Mouse (Mus musculus): ENCODE results near the gene Btg3.
A peak's percentile ranks its signal among the peaks of the same experiment; 100 is the strongest.

Gene Btg3

GRCm38 (mm10) chr16:78346662-78347327 lies 30.2 kb downstream of the Btg3 start:
- no peak for DNase-seq (ENCODE audit: low read depth, low spot score)

GRCm38 (mm10) chr16:78343792-78344191 lies 33.2 kb downstream of the Btg3 start:
- DNase-seq (ENCODE audit: low read depth, low spot score), result no peak

- DNase-seq (ENCODE audit: low read depth, low spot score), result no peak
Observed at GRCm38 (mm10) chr16:78342767-78343166, 34.2 kb downstream of the Btg3 start.

GRCm38 (mm10) chr16:78341356-78341755 lies 35.6 kb downstream of the Btg3 start:
- DNase-seq (ENCODE audit: low read depth, low spot score), result no peak

- no peak for DNase-seq (ENCODE audit: low read depth, low spot score)
Observed at GRCm38 (mm10) chr16:78337226-78337625, 39.8 kb downstream of the Btg3 start.

GRCm38 (mm10) chr16:78327999-78328398 lies 49.0 kb downstream of the Btg3 start:
- DNase-seq (ENCODE audit: low read depth, low spot score), result no peak

- no peak for DNase-seq (ENCODE audit: low read depth, low spot score)
Observed at GRCm38 (mm10) chr16:78327562-78327961, 49.4 kb downstream of the Btg3 start.

GRCm38 (mm10) chr16:78325972-78326848 lies 50.8 kb downstream of the Btg3 start:
- no peak for DNase-seq (ENCODE audit: low read depth, low spot score)

GRCm38 (mm10) chr16:78322140-78322539 lies 54.9 kb downstream of the Btg3 start:
- no peak for DNase-seq (ENCODE audit: low read depth, low spot score)

- DNase-seq (ENCODE audit: low read depth, low spot score), result no peak
Observed at GRCm38 (mm10) chr16:78321559-78321958, 55.4 kb downstream of the Btg3 start.

GRCm38 (mm10) chr16:78319711-78320110 lies 57.3 kb downstream of the Btg3 start:
- DNase-seq (ENCODE audit: low read depth, low spot score), result no peak

- no peak for DNase-seq (ENCODE audit: low read depth, low spot score)
Observed at GRCm38 (mm10) chr16:78317960-78318359, 59.0 kb downstream of the Btg3 start.

- peak; percentile 27 for DNase-seq (ENCODE audit: low read depth, low spot score)
Observed at GRCm38 (mm10) chr16:78316849-78317248, 60.1 kb downstream of the Btg3 start.

GRCm38 (mm10) chr16:78314026-78314425 lies 63.0 kb downstream of the Btg3 start:
- DNase-seq (ENCODE audit: low read depth, low spot score), result no peak

- no peak for DNase-seq (ENCODE audit: low read depth, low spot score)
Observed at GRCm38 (mm10) chr16:78313135-78313887, 63.7 kb downstream of the Btg3 start.

GRCm38 (mm10) chr16:78309258-78309657 lies 67.7 kb downstream of the Btg3 start:
- no peak for DNase-seq (ENCODE audit: low read depth, low spot score)

GRCm38 (mm10) chr16:78307476-78308192 lies 69.4 kb downstream of the Btg3 start:
- no peak for DNase-seq (ENCODE audit: low read depth, low spot score)

- no peak for DNase-seq (ENCODE audit: low read depth, low spot score)
Observed at GRCm38 (mm10) chr16:78306606-78307005, 70.4 kb downstream of the Btg3 start.

- no peak for DNase-seq (ENCODE audit: low read depth, low spot score)
Observed at GRCm38 (mm10) chr16:78305606-78306100, 71.3 kb downstream of the Btg3 start.

GRCm38 (mm10) chr16:78302678-78303050 lies 74.3 kb downstream of the Btg3 start:
- no peak for DNase-seq (ENCODE audit: low read depth, low spot score)

All from CD4-positive helper T cell, adult 2 months (primary cell).